Mouse (Mus musculus) ES-E14 (cell line): ENCODE data around the gene Kndc1. TPM values are rescaled to one million over a fixed set of nuclear protein-coding genes. Genes with fewer than 3 reads are reported as not detected.

Source experiments
- DNase-seq: peaks from one replicate; pipeline ENCODE4 v3.0.0-alpha.2; 2013; ENCODE audit warnings: low read depth, low spot score
- H3K27ac ChIP-seq: 2 replicates; pipeline ENCODE4 v1.5.1; 2012; ENCODE audit warnings: low read depth, mild to moderate bottlenecking, low read length, moderate library complexity, mixed read lengths; ENCODE audit not compliant: poor library complexity, insufficient read depth, severe bottlenecking
- H3K36me3 ChIP-seq: 2 replicates; pipeline ENCODE4 v1.6.1; 2012; ENCODE audit warnings: mild to moderate bottlenecking, low read length, moderate library complexity, mixed read lengths; ENCODE audit not compliant: control insufficient read depth, poor library complexity, insufficient read depth, severe bottlenecking
- H3K4me1 ChIP-seq, 2 experiments: fragments of 150-350 bp in 1 of 2; sonication (generic) in 1 of 2; 2 replicates each; pipeline ENCODE4 v1.6.1; 2012; ENCODE audit warnings: low read length in 2 of 2, mild to moderate bottlenecking in 1 of 2, mixed read lengths in 1 of 2; ENCODE audit not compliant: control insufficient read depth in 2 of 2, insufficient read depth in 2 of 2, poor library complexity in 1 of 2
- H3K4me3 ChIP-seq, 2 experiments: fragments of 150-350 bp in 1 of 2; sonication (generic) in 1 of 2; 2 replicates each; pipeline ENCODE4 v1.5.1; 2012; ENCODE audit warnings: low read length in 2 of 2, low read depth in 1 of 2, mild to moderate bottlenecking in 1 of 2, mixed read lengths in 1 of 2; ENCODE audit not compliant: insufficient read depth in 1 of 2, poor library complexity in 1 of 2, severe bottlenecking in 1 of 2
- H3K9ac ChIP-seq: 2 replicates; pipeline ENCODE4 v1.6.1; 2012; ENCODE audit warnings: low read depth, mild to moderate bottlenecking, low read length, mixed read lengths; ENCODE audit not compliant: poor library complexity, insufficient read depth, severe bottlenecking
- H3K9me3 ChIP-seq: fragments of 150-350 bp; sonication (generic); 2 replicates; pipeline ENCODE4 v1.6.1; 2012; ENCODE audit warnings: low read depth, mild to moderate bottlenecking, low read length; ENCODE audit not compliant: control insufficient read depth, insufficient read depth
- CHD2 ChIP-seq: IDR thresholded peaks from 2 replicates; pipeline ENCODE4 v1.6.1; 2014; ENCODE audit warnings: mild to moderate bottlenecking, low read depth, low read length, inconsistent platforms
- HCFC1 ChIP-seq: IDR thresholded peaks from 2 replicates; pipeline ENCODE4 v1.6.1; 2012; ENCODE audit warnings: low read length, inconsistent platforms, borderline replicate concordance; ENCODE audit not compliant: insufficient read depth
- MAFK ChIP-seq: IDR thresholded peaks from 2 replicates; pipeline ENCODE4 v1.6.1; 2014; ENCODE audit warnings: mild to moderate bottlenecking, low read depth, low read length, inconsistent platforms; ENCODE audit not compliant: insufficient read depth
- ZC3H11A ChIP-seq: IDR thresholded peaks from 2 replicates; pipeline ENCODE4 v1.6.1; 2012; ENCODE audit warnings: low read depth, mild to moderate bottlenecking, inconsistent platforms, low read length, borderline replicate concordance
- ZNF384 ChIP-seq: IDR thresholded peaks from 2 replicates; pipeline ENCODE4 v1.6.1; 2012; ENCODE audit warnings: low read depth, low read length, inconsistent platforms
- in situ Hi-C, 2 experiments: fragments of 600-800 bp; cut with MboI; formaldehyde crosslinking; loops; one replicate each; pipeline ENCODE4 v1.15.1; 2025; ENCODE audit warnings: low sequenced_read_pairs in 2 of 2, inconsistent platforms in 1 of 2; ENCODE audit not compliant: unreplicated experiment in 2 of 2
- total RNA-seq: library from RNA; depleted of rRNA; stranded (reverse); fragments of 300-350 nt; gene quantifications from 2 replicates; pipeline ENCODE4 v1.2.3, GENCODE M21; 2012

Kndc1 gene
- total RNA-seq, 1 experiment, result 2.3 TPM

- in situ Hi-C loops, result no loop called here
- Histone ChIP-seq H3K9ac (peak overlapping the region; percentile 58; the same call in 1 of the 2 replicates), H3K9me3 (no peaks in the 10 kb centered on the region), H3K4me1 (peaks cover 3 to 22% of the 10 kb centered on the region in 2 experiments; a peak in 3 of 4 replicates), H3K27ac (peak overlapping the region; percentile 17; the same call in 1 of the 2 replicates), H3K36me3 (no peaks in the 10 kb centered on the region), H3K4me3 (peak overlapping the region; percentile 58 to 83)
- peak; percentile 68 for DNase-seq
- TF ChIP-seq MAFK (no peak), ZNF384 (no peak), HCFC1 (no peak), CHD2 (no peak), ZC3H11A (no peak)
Observed at GRCm38 (mm10) chr7:139914141-139915047, 19.9 kb downstream of the Kndc1 start.

- H3K4me1 ChIP-seq, result peaks cover 3 to 17% of the 10 kb centered on the region in 2 experiments; a peak in 3 of 4 replicates
- peak overlapping the region; percentile 57; the same call in 1 of the 2 replicates for H3K9ac ChIP-seq
- H3K9me3 ChIP-seq, result no peaks in the 10 kb centered on the region
- in situ Hi-C loops, result no loop called here
- H3K27ac ChIP-seq, result peak overlapping the region; percentile 77; the same call in 1 of the 2 replicates
- peak; percentile 54 for DNase-seq
- H3K4me3 ChIP-seq, result peak overlapping the region; percentile 16 to 58; a peak in 3 of 4 replicates
- no peaks in the 10 kb centered on the region for H3K36me3 ChIP-seq
- TF ChIP-seq HCFC1, result no peak
- TF ChIP-seq ZNF384, result no peak
- no peak for TF ChIP-seq CHD2
- TF ChIP-seq MAFK, result no peak
Observed at GRCm38 (mm10) chr7:139915646-139916257, 21.3 kb downstream of the Kndc1 start.

- Histone ChIP-seq H3K36me3 (no peaks in the 10 kb centered on the region), H3K27ac (no peak overlapping the region), H3K4me3 (no peak overlapping the region), H3K4me1 (peaks cover 3 to 17% of the 10 kb centered on the region in 2 experiments; a peak in 3 of 4 replicates), H3K9me3 (no peaks in the 10 kb centered on the region), H3K9ac (no peak overlapping the region)
- no peak for DNase-seq
- no peak for TF ChIP-seq MAFK
- no peak for TF ChIP-seq ZNF384
- no peak for TF ChIP-seq ZC3H11A
- TF ChIP-seq HCFC1, result no peak
- no peak for TF ChIP-seq CHD2
- in situ Hi-C loops, result no loop called here
Observed at GRCm38 (mm10) chr7:139916345-139916744, 21.8 kb downstream of the Kndc1 start.

- H3K9ac ChIP-seq, result no peak overlapping the region
- H3K36me3 ChIP-seq, result no peaks in the 10 kb centered on the region
- TF ChIP-seq ZNF384 (no peak), ZC3H11A (no peak), MAFK (no peak), HCFC1 (no peak), CHD2 (no peak)
- peaks cover 3 to 17% of the 10 kb centered on the region in 2 experiments; a peak in 3 of 4 replicates for H3K4me1 ChIP-seq
- DNase-seq, result no peak
- no peak overlapping the region for H3K4me3 ChIP-seq
- H3K27ac ChIP-seq, result no peak overlapping the region
- in situ Hi-C loops, result no loop called here
- no peaks in the 10 kb centered on the region for H3K9me3 ChIP-seq
Observed at GRCm38 (mm10) chr7:139918262-139918661, 23.8 kb downstream of the Kndc1 start.
